Mouse (Mus musculus) liver, adult (tissue): ENCODE measurements around the gene Trim41.

ENCODE experiments used
- GATA4 ChIP-seq: IDR thresholded peaks from 2 replicates; pipeline ENCODE4 v1.6.1; 2014; ENCODE audit warnings: mild to moderate bottlenecking, low read length; ENCODE audit not compliant: insufficient replicate concordance

Trim41 gene

GRCm38 (mm10) chr11:48842378-48842792 lies 25.2 kb upstream of the Trim41 start:
- TF ChIP-seq GATA4, result no peak

GRCm38 (mm10) chr11:48841213-48841612 lies 24.1 kb upstream of the Trim41 start:
- no peak for TF ChIP-seq GATA4

GRCm38 (mm10) chr11:48840805-48841204 lies 23.7 kb upstream of the Trim41 start:
- TF ChIP-seq GATA4, result no peak

- no peak for TF ChIP-seq GATA4
These were observed 21.9 kb upstream of the Trim41 start for GRCm38 (mm10) chr11:48838879-48839680.

GRCm38 (mm10) chr11:48838181-48838797 lies 21.1 kb upstream of the Trim41 start:
- no peak for TF ChIP-seq GATA4

- no peak for TF ChIP-seq GATA4
These were observed 20.4 kb upstream of the Trim41 start for GRCm38 (mm10) chr11:48837310-48838180.

GRCm38 (mm10) chr11:48836990-48837309 lies 19.8 kb upstream of the Trim41 start:
- TF ChIP-seq GATA4, result no peak

GRCm38 (mm10) chr11:48835923-48836322 lies 18.8 kb upstream of the Trim41 start:
- no peak for TF ChIP-seq GATA4

- no peak for TF ChIP-seq GATA4
These were observed 16.8 kb upstream of the Trim41 start for GRCm38 (mm10) chr11:48833731-48834639.

- TF ChIP-seq GATA4, result no peak
These were observed 16.1 kb upstream of the Trim41 start for GRCm38 (mm10) chr11:48833078-48833730.

- TF ChIP-seq GATA4, result no peak
These were observed 14.1 kb upstream of the Trim41 start for GRCm38 (mm10) chr11:48831273-48831672.

GRCm38 (mm10) chr11:48830279-48830678 lies 13.1 kb upstream of the Trim41 start:
- no peak for TF ChIP-seq GATA4

- no peak for TF ChIP-seq GATA4
These were observed 10.8 kb upstream of the Trim41 start for GRCm38 (mm10) chr11:48827926-48828325.

GRCm38 (mm10) chr11:48826752-48827096 lies 9.6 kb upstream of the Trim41 start:
- TF ChIP-seq GATA4, result no peak
